Mouse (Mus musculus): ENCODE measurements around the gene Cacna2d1.

Cacna2d1 gene

DNA sequence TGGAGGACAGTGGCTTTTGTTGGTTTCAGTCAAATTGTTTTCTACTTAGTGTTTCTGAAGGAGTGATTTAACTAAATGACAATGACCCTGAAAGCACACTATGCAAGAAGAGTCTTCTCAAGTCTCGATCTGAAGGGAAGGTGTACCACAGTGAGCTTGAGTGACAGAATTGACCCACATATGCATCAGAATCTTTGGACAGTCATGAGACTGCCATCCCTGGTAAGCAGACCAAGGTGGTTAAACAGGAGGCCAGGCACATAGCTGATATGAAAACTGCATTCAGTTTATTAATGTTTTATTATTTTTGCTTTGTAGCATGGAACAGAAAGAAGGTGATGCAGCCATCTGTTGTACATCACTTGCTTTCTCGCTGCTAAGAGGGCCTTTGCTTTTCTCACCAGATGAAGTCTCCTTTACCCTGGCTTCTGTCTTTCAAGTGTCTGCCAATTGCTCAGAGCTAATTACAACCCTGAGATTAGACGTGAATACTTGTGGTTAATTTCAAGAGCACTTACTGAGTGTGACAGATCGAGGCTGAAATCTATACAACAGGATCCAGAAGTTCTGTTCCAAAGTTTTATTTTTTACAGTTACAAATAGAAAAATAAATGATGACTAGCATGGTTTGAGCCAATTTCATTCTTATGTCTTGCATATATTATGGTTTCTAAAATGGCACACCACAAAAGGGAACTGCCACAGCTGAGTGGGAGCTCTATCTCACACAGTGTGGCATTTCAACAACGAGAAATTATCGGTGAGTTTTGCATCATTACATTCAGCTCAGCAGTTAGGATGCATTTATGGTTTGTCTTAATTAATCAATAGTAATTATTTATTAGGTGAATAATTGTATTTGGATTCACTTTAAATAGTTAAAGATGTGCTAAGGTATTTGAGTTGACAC, 221.1 kb downstream of the Cacna2d1 start:
- no peak for DNase-seq (ENCODE audit: extremely low read depth, low read depth)

DNA sequence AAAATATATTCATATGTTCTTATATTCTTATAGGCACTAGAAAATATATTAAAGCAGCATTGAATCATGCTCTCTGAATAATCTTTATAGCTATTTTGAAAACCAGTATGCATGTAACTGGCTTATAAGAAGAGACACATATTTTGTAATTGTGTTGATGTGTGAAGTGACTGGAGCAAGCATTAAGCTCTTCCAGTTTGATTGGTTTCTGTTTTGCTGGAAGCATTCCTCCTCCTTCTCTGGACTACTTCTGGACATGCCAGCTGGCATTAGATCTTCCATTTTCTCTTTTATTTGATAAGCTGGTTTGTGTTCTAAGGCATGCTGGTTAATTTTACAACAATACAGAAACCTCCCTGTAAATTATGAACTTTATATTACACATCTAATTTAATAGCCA, 228.8 kb downstream of the Cacna2d1 start:
- no peak for DNase-seq (ENCODE audit: extremely low read depth, low read depth)

DNA sequence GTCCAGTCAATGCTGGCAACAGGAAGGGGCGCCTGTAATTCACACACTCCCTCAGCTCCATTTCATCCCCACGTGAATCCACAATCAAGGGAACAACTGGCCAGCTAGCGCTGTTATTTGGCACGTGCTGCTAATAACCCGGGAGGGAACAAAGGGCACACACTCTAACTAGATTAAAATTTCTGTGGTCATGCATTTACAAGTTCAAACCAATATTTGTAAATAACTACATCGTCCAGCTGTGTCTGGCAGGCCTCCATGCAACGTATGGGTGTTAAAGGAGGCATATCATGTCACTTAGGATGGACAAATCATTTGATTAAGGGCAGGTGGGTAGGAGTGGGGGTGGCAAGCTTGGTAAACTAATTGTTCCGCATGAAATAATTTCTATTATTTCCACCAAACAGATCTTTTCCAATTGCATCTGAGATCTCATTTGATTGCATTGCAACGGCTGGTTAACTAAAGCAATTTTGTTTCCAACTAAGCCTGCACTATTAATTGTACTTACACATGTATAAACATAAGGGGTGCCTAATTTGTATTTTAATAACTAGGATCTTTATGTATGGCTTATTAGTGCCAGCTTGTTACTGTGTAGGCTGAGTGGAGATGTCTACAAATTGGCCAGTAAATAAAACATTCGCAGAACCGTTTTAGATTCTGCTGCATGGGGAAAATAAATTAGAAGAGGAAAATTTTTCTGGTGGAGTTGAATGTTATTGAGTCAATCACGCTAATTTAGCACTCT, 231.8 kb downstream of the Cacna2d1 start:
- no peak for DNase-seq (ENCODE audit: extremely low read depth, low read depth)

DNA sequence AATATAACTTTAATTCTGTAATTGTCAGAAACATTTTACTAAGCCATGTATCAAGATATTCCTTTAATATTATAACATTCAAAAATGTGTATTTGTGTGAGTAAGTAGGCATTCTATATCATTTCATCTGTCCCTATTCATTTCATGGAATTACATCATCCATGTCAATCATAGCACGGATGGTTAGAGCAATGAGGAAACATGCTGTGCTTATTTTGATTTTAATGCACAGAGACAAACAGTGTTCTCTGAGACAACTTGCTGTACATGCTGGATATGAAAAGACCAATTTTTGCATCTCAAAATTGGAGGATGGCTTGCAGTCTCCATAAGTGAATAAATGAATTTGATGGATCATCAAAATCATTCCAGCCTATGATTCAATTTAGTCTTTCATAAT, 232.4 kb downstream of the Cacna2d1 start:
- no peak for DNase-seq (ENCODE audit: extremely low read depth, low read depth)

DNA sequence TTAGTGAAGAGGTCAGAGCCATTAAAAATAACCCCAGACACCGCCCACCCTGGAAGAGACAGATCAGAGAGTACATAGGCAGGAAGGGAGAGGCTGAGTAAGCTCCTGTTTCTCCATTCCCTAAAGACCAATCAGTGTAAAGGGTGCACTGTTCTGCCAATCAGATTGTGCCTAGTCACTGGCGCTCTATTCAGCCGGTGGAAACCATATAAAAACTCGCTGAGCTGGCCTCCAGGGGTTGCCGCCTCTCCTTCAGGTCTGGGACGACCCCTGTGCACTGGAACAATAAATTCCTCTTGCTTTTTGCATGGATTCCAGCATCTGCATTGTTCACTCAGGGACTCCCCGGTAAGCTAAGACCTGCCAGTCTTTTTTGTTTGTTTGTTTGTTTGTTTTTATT, 246.6 kb downstream of the Cacna2d1 start:
- DNase-seq (ENCODE audit: extremely low read depth, low read depth), result no peak

DNA sequence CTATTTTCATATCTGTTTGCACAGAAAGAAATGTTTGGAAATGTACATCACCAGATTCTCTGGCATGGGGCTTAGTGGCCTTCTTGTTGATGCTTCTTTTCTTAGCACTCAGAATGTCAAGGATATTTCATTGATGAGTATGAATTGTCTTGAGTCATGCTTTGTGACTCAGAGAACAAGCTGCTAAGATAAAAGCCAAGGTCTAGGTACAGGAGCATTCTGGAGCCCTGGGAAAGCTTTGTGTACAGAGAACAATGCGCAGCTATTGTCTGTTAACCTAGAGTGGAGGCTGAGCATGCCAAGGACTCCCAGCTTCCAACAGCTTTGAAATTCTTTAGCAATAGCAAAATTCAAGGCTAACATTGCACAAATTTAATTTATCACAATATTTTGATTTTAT, 249.6 kb downstream of the Cacna2d1 start:
- no peak for DNase-seq (ENCODE audit: extremely low read depth, low read depth)

DNA sequence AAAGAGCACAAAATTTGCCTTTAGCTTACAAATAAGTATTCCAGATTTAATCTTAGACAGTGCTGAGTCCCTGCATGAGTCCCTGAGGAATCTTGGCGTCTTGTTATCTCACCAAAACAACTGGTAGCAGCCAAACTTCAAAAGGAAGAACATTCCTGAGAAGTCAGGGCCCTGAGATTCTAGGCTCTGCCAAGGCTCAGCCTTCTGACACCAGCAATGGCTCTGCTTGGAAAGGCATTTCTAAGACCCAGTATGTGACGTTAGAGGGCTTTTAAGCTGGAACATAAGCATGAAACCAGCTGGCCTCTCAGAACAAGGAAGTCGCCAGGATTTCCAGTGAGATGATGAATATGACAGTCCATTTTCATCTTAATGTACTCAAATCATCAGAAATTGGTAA, 253.4 kb downstream of the Cacna2d1 start:
- no peak for DNase-seq (ENCODE audit: extremely low read depth, low read depth)

DNA sequence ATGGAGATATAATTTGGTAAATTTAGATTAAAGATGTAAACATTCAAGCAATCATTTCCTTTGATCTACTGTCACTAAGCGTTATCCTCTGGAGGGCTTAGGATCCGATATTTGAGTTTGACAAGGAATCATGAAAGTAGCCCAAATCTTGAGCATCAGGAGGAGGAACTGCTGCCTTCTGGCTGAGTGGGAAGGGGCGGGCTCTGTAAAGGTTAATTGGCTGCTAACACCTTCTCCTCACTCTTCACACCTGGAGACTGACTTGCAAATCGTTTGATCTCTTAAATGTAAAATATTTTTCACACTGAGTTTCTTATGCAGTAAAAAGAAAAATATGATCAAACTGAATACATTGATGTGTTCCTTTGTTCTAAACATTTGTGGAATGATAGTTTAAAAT, 255.4 kb downstream of the Cacna2d1 start:
- DNase-seq (ENCODE audit: extremely low read depth, low read depth), result no peak

DNA sequence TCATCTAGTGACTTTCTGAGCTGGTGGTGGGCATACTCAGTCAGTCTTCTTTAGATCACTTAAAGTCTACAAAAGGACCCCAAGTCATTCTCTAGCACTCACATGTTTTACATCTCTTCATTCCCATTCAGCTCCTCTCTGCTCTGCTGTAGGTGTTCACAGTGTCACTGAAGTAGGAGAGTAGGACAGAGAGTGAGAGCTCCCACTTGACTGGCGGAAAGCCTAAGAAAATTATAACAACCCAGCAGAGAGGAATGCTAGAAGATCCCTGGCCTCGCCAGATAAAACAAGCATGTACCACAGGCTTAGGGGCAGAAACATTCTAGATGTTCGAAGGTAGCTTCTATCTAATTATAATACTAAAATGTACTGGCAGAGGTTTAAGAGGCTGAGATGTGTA, 256.7 kb downstream of the Cacna2d1 start:
- DNase-seq (ENCODE audit: extremely low read depth, low read depth), result no peak

DNA sequence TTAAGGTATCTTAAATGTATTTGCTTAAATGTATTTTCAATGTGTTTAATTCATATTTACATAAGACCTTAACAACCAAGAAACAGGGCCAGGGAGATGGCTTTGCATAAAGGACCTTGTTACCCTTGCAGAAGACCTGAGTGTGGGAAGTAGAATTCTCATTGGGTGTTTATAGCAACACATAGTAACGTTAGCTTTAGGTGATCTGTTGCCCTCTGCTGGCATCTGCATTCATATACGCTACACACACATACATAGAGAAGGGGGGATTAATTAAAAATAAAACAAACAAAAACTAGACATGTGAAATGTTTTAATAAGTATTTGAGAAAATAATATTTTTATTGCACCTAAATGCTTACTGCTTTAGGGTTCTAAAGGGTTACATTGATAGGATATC, 265.3 kb downstream of the Cacna2d1 start:
- DNase-seq (ENCODE audit: extremely low read depth, low read depth), result no peak

DNA sequence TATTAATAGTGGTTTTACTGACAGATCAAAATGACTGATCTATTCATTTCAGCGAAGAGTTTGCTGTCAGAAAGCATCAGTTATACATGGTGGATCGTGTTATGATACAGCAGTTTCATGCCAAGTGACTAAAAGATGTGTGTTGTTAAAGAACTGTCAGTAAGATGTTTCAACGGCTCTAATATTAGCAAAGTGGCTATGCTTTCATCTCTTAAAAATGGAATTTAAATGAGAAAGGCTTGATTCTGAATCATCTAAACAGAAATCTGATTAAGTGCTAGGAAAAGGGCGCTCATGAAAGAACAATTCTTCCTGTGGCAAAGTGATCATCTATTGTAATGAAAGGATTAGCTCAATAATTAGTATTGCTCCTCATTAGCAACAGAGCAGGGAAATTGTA, 287.5 kb downstream of the Cacna2d1 start:
- DNase-seq (ENCODE audit: extremely low read depth, low read depth), result no peak

DNA sequence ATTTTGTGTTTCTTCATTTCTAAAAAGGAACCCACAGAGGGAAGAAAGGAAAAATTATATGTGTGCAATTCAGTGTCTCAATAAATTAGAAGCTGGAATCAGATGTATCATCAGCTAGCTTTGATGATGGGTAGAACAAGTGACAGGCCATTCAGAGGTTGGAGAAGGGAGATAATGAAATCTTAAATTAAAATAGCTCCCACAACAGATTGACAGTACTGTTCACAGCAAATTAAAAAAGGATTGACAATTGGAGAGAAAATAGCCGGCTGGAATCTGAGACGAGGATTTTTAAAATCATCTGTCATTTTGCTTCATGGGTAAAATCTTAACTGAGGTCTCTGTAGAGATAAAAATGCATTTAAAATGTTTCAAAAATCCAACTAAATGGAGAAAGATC, 290.9 kb downstream of the Cacna2d1 start:
- no peak for DNase-seq (ENCODE audit: extremely low read depth, low read depth)

DNA sequence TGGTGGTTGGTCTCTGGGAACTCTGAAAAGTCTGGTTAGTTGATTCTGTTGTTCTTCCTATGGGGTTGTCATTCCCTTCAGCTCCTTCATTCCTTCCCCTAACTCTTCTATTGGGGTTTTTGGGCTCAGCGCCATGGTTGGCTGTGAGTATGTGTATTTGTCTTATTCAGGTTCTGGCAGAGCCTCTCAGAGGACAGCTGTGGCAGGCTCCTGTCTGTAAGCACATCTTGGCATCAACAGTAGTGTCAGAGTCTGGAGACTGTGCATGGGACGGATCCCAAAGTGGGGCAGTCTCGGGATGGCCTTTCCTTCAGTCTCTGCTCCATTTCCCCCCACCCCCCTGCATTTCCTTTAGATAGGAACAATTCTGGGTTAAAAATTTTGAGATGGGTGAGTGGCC, 294.9 kb downstream of the Cacna2d1 start:
- no peak for DNase-seq (ENCODE audit: extremely low read depth, low read depth)

DNA sequence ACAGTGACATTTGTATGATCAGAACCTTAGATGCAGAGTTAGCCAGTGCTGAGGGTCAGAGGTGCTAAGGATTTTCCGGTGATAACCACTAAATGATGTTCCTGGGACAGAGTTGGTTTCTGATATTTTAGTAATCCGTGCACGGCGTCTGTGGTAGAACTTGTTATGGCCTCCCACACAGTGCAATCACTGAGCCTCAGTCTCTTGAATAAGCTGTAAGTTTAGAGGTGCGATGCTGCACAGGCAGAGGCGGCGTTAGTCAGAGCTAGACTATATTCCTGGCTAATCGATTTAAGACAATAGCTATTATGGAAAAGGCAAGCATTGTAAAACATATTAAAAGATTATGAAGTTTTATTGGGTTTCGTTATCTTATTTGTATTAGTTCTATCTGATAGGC, 297.0 kb downstream of the Cacna2d1 start:
- DNase-seq (ENCODE audit: extremely low read depth, low read depth), result no peak

DNA sequence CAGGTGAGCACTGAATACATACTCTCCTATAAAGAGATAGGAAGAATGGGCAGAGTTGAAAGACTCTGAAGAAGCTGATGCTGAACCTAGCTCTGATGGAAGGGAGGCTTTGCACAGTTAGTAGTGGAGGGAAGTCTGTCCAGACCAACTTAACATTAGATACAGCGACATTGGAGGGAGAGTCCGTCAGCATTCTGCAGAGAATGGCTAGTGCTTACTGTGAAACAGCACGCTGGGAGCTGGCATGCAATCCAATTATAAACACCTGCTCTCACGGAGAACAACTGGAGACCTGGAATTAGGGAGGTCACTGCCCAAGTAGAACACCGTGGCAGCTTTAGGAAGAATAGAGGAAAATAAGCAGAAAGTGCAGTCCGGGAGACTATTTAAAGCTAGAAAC, 300.4 kb downstream of the Cacna2d1 start:
- no peak for DNase-seq (ENCODE audit: extremely low read depth, low read depth)

DNA sequence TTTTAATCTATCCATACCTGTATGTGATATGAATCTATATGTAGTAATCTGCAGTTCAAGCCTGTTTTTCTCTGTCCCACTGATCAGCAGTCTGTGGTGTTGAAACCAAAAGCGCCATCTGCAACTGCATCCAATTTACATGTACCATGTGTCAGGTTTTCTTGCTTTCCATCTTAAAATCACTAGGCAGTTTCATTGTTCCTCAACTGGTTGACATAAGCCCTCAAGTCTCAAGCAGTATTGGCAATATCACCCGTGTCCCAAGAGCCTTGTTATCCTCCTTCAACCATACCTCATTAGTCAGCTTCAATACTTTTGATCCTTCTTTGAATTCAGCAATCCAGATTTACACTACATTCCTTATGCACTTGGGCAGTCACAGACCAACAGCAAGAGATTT, 301.4 kb downstream of the Cacna2d1 start:
- no peak for DNase-seq (ENCODE audit: extremely low read depth, low read depth)

DNA sequence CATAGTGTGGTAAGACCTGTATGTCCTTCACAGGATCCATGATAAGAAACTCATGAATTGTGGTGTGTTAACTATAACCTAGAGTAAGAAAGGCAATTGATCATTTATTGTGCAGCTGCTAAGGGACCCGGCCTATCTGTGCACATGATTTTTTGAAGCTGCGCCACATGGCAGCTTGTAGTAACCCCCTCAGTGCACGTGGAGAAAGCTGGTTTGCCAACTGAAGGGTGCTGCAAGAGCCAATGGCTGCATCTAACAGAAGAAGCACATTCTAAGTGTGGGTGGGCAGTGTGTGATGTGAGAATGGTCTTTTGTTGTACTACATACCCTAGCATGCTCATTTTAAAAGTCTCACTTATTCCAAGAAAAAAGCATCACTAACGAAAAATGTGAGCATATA, 302.1 kb downstream of the Cacna2d1 start:
- DNase-seq (ENCODE audit: extremely low read depth, low read depth), result no peak

DNA sequence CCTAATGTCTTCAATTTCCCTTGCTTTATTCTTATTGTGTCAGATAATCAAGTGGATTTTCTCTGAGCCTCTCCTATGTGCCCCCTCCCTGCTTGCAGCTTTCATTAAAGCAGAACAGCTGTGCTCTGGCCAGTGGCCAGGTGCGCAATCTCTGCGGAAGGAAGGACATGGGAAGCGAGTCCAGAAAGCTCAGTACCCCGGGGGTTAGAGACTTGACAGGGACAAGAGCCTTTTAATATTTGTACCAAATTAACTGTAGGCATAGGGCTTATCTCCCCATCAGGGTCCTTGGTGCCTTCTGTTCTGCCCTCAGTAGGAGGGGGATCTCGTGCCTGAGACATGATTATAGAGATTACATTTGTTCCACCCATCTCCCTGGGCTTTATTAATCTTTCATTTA, 303.5 kb downstream of the Cacna2d1 start:
- DNase-seq (ENCODE audit: extremely low read depth, low read depth), result no peak

DNA sequence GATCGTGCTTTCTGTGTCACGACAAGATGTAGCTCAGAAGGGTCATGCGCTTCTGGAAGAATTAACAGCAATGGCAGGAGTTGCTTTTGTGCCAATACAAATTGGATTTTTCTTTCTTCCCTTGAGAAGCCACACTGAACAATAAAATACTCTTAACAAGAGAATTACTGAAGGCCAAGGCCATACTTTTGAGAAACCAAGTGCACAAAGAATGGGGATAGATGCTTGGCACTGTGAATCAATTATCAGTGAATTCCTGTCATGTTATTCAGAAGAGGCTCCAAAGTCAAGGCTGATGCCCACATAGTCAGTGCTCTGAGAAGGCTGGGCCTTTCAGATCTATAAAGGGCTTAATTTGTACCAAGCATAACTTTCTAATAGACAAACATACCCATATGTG, 305.8 kb downstream of the Cacna2d1 start:
- no peak for DNase-seq (ENCODE audit: extremely low read depth, low read depth)

DNA sequence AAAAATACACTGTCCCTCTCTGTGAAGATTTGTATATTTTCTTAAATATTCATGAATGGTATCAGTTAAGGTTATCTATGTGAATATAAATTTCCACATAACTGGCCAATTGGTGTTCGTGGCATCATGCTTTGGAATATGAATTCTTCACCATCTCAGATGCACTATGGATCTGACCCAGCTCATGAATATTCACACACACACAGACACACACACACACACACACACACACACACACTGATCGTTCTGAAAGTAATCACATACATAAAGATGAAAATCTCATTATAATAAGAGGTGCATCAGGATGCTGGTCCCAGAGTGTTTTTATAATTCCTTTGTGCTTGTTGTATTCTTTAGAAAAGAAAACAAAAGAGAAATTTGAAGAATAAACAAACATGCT, 309.1 kb downstream of the Cacna2d1 start:
- no peak for DNase-seq (ENCODE audit: extremely low read depth, low read depth)

DNA sequence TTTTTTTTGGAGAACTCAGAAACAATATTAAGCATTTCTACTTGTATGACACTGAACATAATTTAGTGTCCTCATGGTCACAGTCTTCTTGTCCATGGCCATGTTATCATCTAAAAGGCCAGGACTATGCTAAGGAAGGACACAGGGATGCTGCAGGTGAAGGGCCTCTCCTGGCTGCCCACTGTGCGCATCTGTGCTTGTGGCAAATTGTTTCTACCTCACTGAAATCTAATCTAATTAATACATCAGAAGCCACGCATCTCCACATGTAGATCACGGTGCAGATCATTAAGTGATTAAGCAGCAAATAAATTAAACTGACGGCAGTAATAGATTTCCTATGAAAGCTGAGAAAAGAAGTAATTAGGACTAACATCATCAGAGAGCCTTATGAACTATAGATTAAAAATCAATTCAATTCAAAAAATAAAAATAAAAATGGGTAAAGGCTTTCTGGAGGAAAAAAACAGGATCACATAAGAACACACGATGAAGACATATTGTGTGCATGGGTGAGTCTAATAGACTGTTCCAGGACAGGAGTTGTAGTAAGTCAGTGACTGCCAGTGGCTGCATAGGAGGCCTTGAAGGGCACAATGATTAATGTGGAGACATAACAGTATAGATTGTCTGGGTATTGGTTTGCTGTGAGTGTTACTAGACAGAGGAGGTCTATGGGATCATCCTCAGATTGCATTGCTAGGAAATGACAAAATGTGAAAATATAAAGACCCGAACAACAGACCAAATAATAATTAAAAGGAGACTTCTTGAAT, 318.4 kb downstream of the Cacna2d1 start:
- no peak for DNase-seq (ENCODE audit: extremely low read depth, low read depth)

DNA sequence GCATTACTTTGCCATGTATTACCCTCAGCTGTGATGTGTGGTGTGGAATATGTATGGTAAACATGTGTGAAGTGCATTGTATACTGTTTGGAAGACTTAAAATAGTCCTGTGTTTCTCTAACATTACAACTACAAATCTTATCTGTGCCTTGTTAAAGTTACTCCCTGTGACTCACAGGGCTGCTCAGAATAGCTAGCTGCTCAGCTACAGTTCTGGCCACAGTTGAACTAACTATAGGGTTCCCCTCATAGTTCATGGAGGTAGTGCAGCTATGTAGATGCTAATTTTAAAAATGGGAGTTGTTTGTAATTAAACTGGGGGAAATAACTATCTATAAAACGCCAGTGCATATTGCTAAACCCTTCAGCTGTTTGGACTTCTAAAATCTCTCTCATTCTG, 319.3 kb downstream of the Cacna2d1 start:
- no peak for DNase-seq (ENCODE audit: extremely low read depth, low read depth)
